In genomic region chr3:57431706-57432105, GRCm38 (mm10) we compare ENCODE assay signal across 29 mouse cellular contexts. TPM values are rescaled to one million over a fixed set of nuclear protein-coding genes. Genes with fewer than 3 reads are reported as not detected.
DNase-seq lines count a peak whose midpoint lies in the region; ATAC-seq and TF ChIP-seq lines count a peak whose summit lies in the region.
"Had no signal": no experiment of that assay in that cellular context is flagged by ENCODE, and none has a peak within 500 bp of the region (broad histone marks: within the 10 kb centered on the region; RNA-seq: fewer than 3 reads in every experiment).

No protein-coding gene starts in this region.

- H3K27ac ChIP-seq in lung, postnatal 0 days (ENCODE audit: low read length): no peak overlapping the region
- peak overlapping the region; percentile 80 for H3K27ac ChIP-seq in heart, embryonic 16.5 days (ENCODE audit: low read length)
- H3K27ac ChIP-seq: embryonic facial prominence, embryonic 13.5 days; forebrain, embryonic 12.5 days; gastrocnemius, adult 2 months; hindbrain, embryonic 13.5 days; kidney, postnatal 0 days; limb, embryonic 12.5 days; liver, embryonic 13.5 days; macrophage; midbrain, embryonic 10.5 days; neural tube, embryonic 13.5 days had no signal

- TF ChIP-seq EP300 in lung, postnatal 0 days (IDR thresholded peaks at IDR 0.05): no peak

- H3K9me3 ChIP-seq in lung, postnatal 0 days (ENCODE audit: low read length): no peaks in the 10 kb centered on the region
- no peaks in the 10 kb centered on the region for H3K9me3 ChIP-seq in heart, embryonic 16.5 days (replicated peaks; ENCODE audit: control insufficient read depth, low read length)
- H3K9me3 ChIP-seq: embryonic facial prominence, embryonic 13.5 days; forebrain, embryonic 12.5 days; hindbrain, embryonic 13.5 days; limb, embryonic 12.5 days; liver, embryonic 13.5 days; midbrain, embryonic 10.5 days; neural tube, embryonic 13.5 days had no signal

- H3K27me3 ChIP-seq in lung, postnatal 0 days (replicated peaks; ENCODE audit: insufficient read depth, low read length): no peaks in the 10 kb centered on the region
- no peaks in the 10 kb centered on the region for H3K27me3 ChIP-seq in heart, embryonic 16.5 days (ENCODE audit: control insufficient read depth, insufficient read depth, low read length)
- H3K27me3 ChIP-seq: CH12.LX; embryonic facial prominence, embryonic 13.5 days; forebrain, embryonic 12.5 days; hindbrain, embryonic 13.5 days; limb, embryonic 12.5 days; liver, embryonic 13.5 days; neural tube, embryonic 13.5 days had no signal

- no peak for ATAC-seq in lung, postnatal 0 days
- ATAC-seq in heart, embryonic 16.5 days (replicated peaks; ENCODE audit: extremely low read depth, insufficient read depth, low FRiP score): peak; percentile 88
- no peak for ATAC-seq in inflammation-experienced regulatory T-cells, adult 6 months
- ATAC-seq: midbrain, embryonic 16.5 days had no signal

- H3K9ac ChIP-seq in lung, postnatal 0 days (replicated peaks; ENCODE audit: low read depth): no peak overlapping the region
- H3K9ac ChIP-seq in heart, embryonic 16.5 days (ENCODE audit: low read length): no peak overlapping the region
- H3K9ac ChIP-seq: embryonic facial prominence, embryonic 13.5 days; forebrain, embryonic 12.5 days; hindbrain, embryonic 13.5 days; limb, embryonic 12.5 days; liver, embryonic 13.5 days; lung, embryonic 14.5 days; neural tube, embryonic 13.5 days had no signal

- no peaks in the 10 kb centered on the region for H3K36me3 ChIP-seq in lung, postnatal 0 days (ENCODE audit: insufficient read depth, low read length)
- H3K36me3 ChIP-seq in heart, embryonic 16.5 days (ENCODE audit: control insufficient read depth, insufficient read depth): no peaks in the 10 kb centered on the region
- H3K36me3 ChIP-seq: embryonic facial prominence, embryonic 13.5 days; forebrain, embryonic 12.5 days; G1E; hindbrain, embryonic 13.5 days; limb, embryonic 12.5 days; midbrain, embryonic 10.5 days; neural tube, embryonic 13.5 days had no signal

- H3K4me2 ChIP-seq in lung, postnatal 0 days (replicated peaks; ENCODE audit: low read depth, low read length): no peak overlapping the region
- no peak overlapping the region for H3K4me2 ChIP-seq in heart, embryonic 16.5 days (ENCODE audit: low read depth, low read length)
- H3K4me2 ChIP-seq: embryonic facial prominence, embryonic 13.5 days; forebrain, embryonic 12.5 days; hindbrain, embryonic 13.5 days; limb, embryonic 12.5 days; liver, embryonic 13.5 days; lung, embryonic 14.5 days; neural tube, embryonic 13.5 days had no signal

- no peak overlapping the region for H3K4me3 ChIP-seq in lung, postnatal 0 days (ENCODE audit: low read depth, low read length)
- H3K4me3 ChIP-seq in heart, embryonic 16.5 days (ENCODE audit: low read length): no peak overlapping the region
- H3K4me3 ChIP-seq: embryonic facial prominence, embryonic 13.5 days; erythroblast, embryonic 14.5 days; forebrain, embryonic 12.5 days; gastrocnemius, adult 2 months; hindbrain, embryonic 13.5 days; limb, embryonic 12.5 days; liver, embryonic 13.5 days; midbrain, embryonic 10.5 days; myocyte; neural tube, embryonic 13.5 days had no signal

- WGBS in lung, postnatal 0 days: 59% methylated on average over 3 of the region's 3 CpGs
- WGBS in heart, embryonic 16.5 days: 21% methylated on average over 3 of the region's 3 CpGs

- no peaks in the 10 kb centered on the region for H3K4me1 ChIP-seq in lung, postnatal 0 days (ENCODE audit: insufficient read depth, low read depth, low read length)
- H3K4me1 ChIP-seq in heart, embryonic 16.5 days (ENCODE audit: control insufficient read depth, insufficient read depth, low read length): peaks cover 21% of the 10 kb centered on the region
- H3K4me1 ChIP-seq: embryonic facial prominence, embryonic 13.5 days; forebrain, embryonic 12.5 days; hindbrain, embryonic 13.5 days; midbrain, embryonic 10.5 days; neural tube, embryonic 13.5 days had no signal

- DNase-seq in lung, postnatal 25 days (ENCODE audit: low spot score): peak; percentile 8
- no peak for DNase-seq in lung, postnatal 0 days (ENCODE audit: low spot score)
- DNase-seq in heart, adult 9 months (ENCODE audit: low spot score in 2 of 2): peak; percentile 47 to 55
- no peak for DNase-seq in right cerebral cortex, postnatal 10 days (ENCODE audit: low spot score in 2 of 2)
- DNase-seq in right cerebral cortex, postnatal 36 days (ENCODE audit: low spot score in 2 of 2): no peak
- DNase-seq: adrenal gland, adult 8-10 months; cerebellum, adult 18-20 months; gastrocnemius, adult 2 months; kidney, adult 18-20 months; liver, embryonic 13.5 days; lung, embryonic 14.5 days; retina, postnatal 1 day; right cerebral cortex, postnatal 4 days; thymus, postnatal 14 days had no signal

- TF ChIP-seq CTCF in lung, postnatal 0 days (IDR thresholded peaks at IDR 0.05): no peak

RNA-seq across cellular contexts. Expression of gene Tm4sf4, which starts 6.6 kb away (rescaled TPM):
- 0.08 and 0.13 TPM in 2 replicates for polyA plus RNA-seq in lung, postnatal 0 days (2015; fragmentation: Nextera tagmentation; extraction: Ambion mirVana)
- polyA plus RNA-seq in heart, embryonic 16.5 days (2015; fragmentation: Nextera tagmentation; extraction: Ambion mirVana): 0.64 and 0.77 TPM in 2 replicates
- polyA plus RNA-seq in inflammation-experienced regulatory T-cells, adult 6 months (2017; shearing (Covaris generic)): not detected
- polyA plus RNA-seq: embryonic facial prominence, embryonic 13.5 days; erythroblast, embryonic 14.5 days; forebrain, embryonic 12.5 days; G1E; lung, embryonic 14.5 days; macrophage; midbrain, embryonic 10.5 days; midbrain, embryonic 16.5 days had no signal

Comparison
In these comparisons a context has a peak if more than half of its experiments do, and no peak if none do; other contexts are left out.
1. DNase-seq: peak in lung, postnatal 25 days (single experiment) and heart, adult 9 months (2 of 2); none in lung, postnatal 0 days (single experiment), right cerebral cortex, postnatal 10 days (0 of 2) and right cerebral cortex, postnatal 36 days (0 of 2).